Mouse (Mus musculus) liver, embryonic 16.5 days (tissue): ENCODE measurements around the gene Sema3g. TPM values are rescaled to one million over a fixed set of nuclear protein-coding genes. Genes with fewer than 3 reads are reported as not detected.

ENCODE experiments used
- ATAC-seq: fragments of 200-750 bp; cut with Nextera tagmentation; 2 replicates; pipeline ENCODE4 v1.8.0; 2017; ENCODE audit warnings: low read depth, mild to moderate bottlenecking, moderate number of reproducible peaks, moderate library complexity
- H3K27ac ChIP-seq: fragments of 300-500 bp; sonication (generic); 2 replicates; pipeline ENCODE4 v1.5.1; 2014; ENCODE audit warnings: mild to moderate bottlenecking, low read length
- H3K27me3 ChIP-seq: fragments of 300-500 bp; sonication (generic); 2 replicates; pipeline ENCODE4 v1.6.1; 2014; ENCODE audit warnings: low read depth, low read length, mixed read lengths; ENCODE audit not compliant: control insufficient read depth, insufficient read depth
- H3K36me3 ChIP-seq: fragments of 300-500 bp; sonication (generic); 2 replicates; pipeline ENCODE4 v1.6.1; 2014; ENCODE audit warnings: mild to moderate bottlenecking; ENCODE audit not compliant: control insufficient read depth, insufficient read depth
- H3K4me1 ChIP-seq: fragments of 300-500 bp; sonication (generic); 2 replicates; pipeline ENCODE4 v1.6.1; 2014; ENCODE audit warnings: low read depth, low read length, mixed read lengths; ENCODE audit not compliant: control insufficient read depth
- H3K4me2 ChIP-seq: fragments of 300-500 bp; sonication (generic); 2 replicates; pipeline ENCODE4 v1.6.1; 2014; ENCODE audit warnings: low read depth, low read length, mixed read lengths
- H3K4me3 ChIP-seq: fragments of 300-500 bp; sonication (generic); 2 replicates; pipeline ENCODE4 v1.5.1; 2014; ENCODE audit warnings: low read depth, mild to moderate bottlenecking, low read length
- H3K9ac ChIP-seq: fragments of 300-500 bp; sonication (generic); 2 replicates; pipeline ENCODE4 v1.6.1; 2014; ENCODE audit warnings: low read depth, low read length
- H3K9me3 ChIP-seq: fragments of 300-500 bp; sonication (generic); replicated peaks from 2 replicates; pipeline ENCODE4 v1.6.1; 2016; ENCODE audit warnings: low read length; ENCODE audit not compliant: control insufficient read depth
- WGBS: fragments of 180-500 bp; shearing (Covaris S2); extraction: QIAGEN DNeasy Blood & Tissue Kit; methylation state at CpG from one replicate; pipeline ENCODE4 v1.1.7; 2014; ENCODE audit not compliant: insufficient replicate concordance; 5-methylcytosine and 5-hydroxymethylcytosine counted together
- polyA plus RNA-seq: library from polyadenylated mRNA; unstranded; fragments of >200 nt; fragmentation: Nextera tagmentation; extraction: Ambion mirVana; gene quantifications from 2 replicates; pipeline ENCODE4 v1.2.1, GENCODE M21; 2015

Sema3g gene
- polyA plus RNA-seq = 0.04 TPM in 2 replicates

DNA sequence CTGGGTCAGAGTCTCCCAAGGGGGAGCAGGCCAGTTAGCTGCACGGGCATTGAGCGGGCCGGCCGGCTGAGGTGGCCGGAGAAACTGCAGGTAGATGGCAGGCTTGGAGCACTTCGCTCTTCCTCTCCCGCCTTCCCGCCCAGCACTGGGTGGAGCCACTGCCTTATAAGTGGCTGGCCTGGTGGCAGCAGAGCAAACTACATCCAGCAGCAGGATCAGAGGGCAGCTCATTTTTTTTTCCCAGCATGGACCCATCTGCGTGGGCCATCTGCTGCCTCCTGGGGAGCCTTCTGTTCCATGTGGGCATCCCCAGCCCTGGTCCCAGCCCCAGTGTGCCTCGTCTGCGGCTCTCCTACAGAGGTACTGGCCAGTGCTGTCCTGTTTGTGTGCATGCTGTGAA is at the start of gene Sema3g:
Gene Sema3g (plus strand): TSS at position 195 of the 400 bp plus-strand sequence.
- Histone ChIP-seq H3K4me2 (0 out of 2 replicates have a peak within 1 kb of the TSS, but pooled peaks have one; percentile 4), H3K27ac (no peak within 1 kb of the TSS), H3K9ac (peak within 1 kb of the TSS; percentile 35), H3K4me3 (no peak within 1 kb of the TSS), H3K36me3 (no peaks in the 10 kb centered on the region), H3K4me1 (peaks cover 17% of the 10 kb centered on the region), H3K9me3 (no peaks in the 10 kb centered on the region), H3K27me3 (no peaks in the 10 kb centered on the region; the same call in 1 of the 2 replicates)
- ATAC-seq = peak; percentile 64
- 5% methylated on average over 11 of the region's 11 CpGs for WGBS

DNA sequence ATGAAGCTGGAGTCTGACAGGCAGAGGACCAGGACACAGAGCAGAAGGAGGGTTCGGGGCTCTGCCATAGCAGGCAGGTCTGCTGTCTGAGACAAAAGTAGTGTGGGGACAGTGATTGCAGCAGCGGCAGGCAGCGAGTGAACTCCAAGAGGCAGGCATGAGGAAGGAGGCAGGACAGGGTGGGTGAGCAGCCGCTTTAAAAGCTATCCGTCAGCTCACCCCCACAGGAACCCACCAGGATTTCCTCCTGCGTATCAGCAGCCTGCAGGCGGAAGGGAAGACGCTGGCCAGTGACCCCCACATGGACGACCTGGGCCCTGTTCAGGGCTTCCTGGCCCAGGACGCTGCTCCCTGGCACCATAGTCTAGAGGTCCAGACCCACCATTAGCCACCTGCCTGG is 49.2 kb upstream of the Sema3g start, which contains the start of gene Stab1:
Gene Stab1 (minus strand): TSS at position 217 of the 400 bp plus-strand sequence.
- Histone ChIP-seq H3K9me3 (no peaks in the 10 kb centered on the region), H3K27me3 (no peaks in the 10 kb centered on the region), H3K36me3 (peaks cover 25% of the 10 kb centered on the region), H3K9ac (no peak within 1 kb of the TSS), H3K4me2 (no peak within 1 kb of the TSS), H3K4me3 (peak within 1 kb of the TSS; percentile 5), H3K27ac (no peak within 1 kb of the TSS), H3K4me1 (peaks cover 19% of the 10 kb centered on the region)
- peak; percentile 12; the same call in 1 of the 2 replicates for ATAC-seq
- 13% methylated on average over 10 of the region's 10 CpGs for WGBS

DNA sequence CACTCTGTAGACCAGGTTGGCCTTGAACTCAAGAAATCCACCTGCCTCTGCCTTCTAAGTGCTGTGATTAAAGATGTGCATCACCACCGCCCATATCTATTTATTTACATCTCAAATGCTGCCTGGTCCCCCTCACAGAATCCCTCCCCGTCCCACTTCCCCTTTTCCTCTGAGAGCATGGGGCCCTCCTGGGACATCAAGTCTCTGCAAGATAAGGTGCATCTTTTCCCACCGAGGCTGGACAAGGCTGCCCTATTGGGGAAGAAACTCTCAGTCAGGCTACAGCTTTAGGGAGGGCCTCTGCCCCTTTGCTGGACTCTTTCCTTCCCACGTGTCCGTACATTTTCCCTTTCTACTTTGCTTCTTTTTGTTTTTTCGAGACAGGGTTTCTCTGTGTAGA is 48.2 kb upstream of the Sema3g start:
- no peaks in the 10 kb centered on the region for H3K9me3 ChIP-seq
- peaks cover 31% of the 10 kb centered on the region for H3K36me3 ChIP-seq
- H3K4me1 ChIP-seq = peaks cover 11% of the 10 kb centered on the region

DNA sequence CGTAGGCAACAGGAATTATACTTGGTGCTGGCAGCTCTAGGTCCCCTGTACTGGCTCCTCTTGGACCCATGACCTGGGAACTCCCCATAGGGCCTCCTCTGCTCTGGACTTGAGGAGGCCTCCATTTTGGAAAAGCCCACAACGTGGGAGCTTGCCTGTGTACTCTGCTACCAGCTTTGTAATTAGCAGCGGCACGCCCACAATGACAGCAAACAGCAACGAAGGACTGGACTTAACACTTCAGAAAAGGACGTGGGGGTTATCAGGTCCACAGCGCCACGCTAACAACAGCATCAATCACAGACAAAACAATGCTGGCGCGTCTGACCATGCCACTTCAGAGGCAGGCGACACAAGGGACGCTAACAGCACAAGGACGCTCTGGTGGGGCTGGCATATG is 46.7 kb upstream of the Sema3g start:
- ATAC-seq = no peak
- Histone ChIP-seq H3K27ac (no peak overlapping the region), H3K4me1 (peaks cover 11% of the 10 kb centered on the region), H3K4me3 (no peak overlapping the region), H3K36me3 (peaks cover 31% of the 10 kb centered on the region), H3K27me3 (no peaks in the 10 kb centered on the region), H3K9me3 (no peaks in the 10 kb centered on the region), H3K9ac (no peak overlapping the region), H3K4me2 (no peak overlapping the region)
- WGBS = 80% methylated on average over 13 of the region's 13 CpGs

More for the DNA sequence above, 48.2 kb upstream of the Sema3g start:
- Histone ChIP-seq H3K27me3 (no peaks in the 10 kb centered on the region), H3K4me3 (no peak overlapping the region), H3K27ac (no peak overlapping the region), H3K9ac (no peak overlapping the region), H3K4me2 (no peak overlapping the region)
- 19% methylated on average over 6 of the region's 6 CpGs for WGBS
- ATAC-seq = no peak

DNA sequence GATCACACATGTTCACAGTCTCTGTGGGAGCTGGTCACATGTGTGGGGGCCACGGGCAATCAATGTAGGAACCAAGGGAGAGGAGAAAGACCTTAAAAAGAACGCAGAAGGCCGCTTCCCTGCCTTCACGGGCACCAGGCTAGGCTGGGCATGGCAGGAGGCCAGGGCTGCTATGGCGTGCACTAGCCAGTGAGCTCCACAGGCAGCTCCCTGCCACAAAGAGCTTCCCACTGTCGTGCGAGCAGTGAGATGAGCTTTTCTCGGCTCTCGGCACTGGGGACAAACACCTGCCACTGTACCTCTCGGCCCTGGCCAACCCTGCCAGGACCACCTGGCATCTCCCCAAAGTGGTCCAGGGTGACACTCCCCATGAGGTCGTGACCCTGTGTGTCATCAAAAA is 46.3 kb upstream of the Sema3g start:
- no peak overlapping the region for H3K4me3 ChIP-seq
- H3K27ac ChIP-seq = no peak overlapping the region
- no peak for ATAC-seq
- no peak overlapping the region for H3K4me2 ChIP-seq
- H3K9me3 ChIP-seq = no peaks in the 10 kb centered on the region
- H3K9ac ChIP-seq = no peak overlapping the region
- peaks cover 33% of the 10 kb centered on the region for H3K36me3 ChIP-seq
- no peaks in the 10 kb centered on the region for H3K27me3 ChIP-seq
- WGBS = 81% methylated on average over 11 of the region's 11 CpGs
- H3K4me1 ChIP-seq = peaks cover 7% of the 10 kb centered on the region

DNA sequence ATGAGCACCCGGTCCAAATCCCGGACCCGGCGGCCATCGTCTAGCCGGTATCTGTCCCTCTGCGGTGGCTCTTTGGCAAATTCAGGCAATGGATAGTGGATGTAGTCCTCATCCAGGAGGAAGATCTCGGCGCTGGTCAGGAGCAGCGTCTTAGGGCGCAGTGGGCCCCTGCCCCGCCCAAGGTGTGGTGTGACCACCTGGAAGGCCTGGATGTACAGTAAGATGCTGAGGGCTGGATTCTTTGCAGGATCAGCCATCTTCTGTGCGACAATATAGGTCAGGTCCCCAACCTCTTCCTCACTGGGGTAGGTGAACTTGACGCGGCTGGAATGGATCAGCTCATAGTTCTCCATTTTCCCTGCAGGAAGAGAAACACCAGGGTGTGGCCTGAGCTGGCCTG is 45.8 kb upstream of the Sema3g start:
- H3K27ac ChIP-seq = no peak overlapping the region
- WGBS = 87% methylated on average over 15 of the region's 15 CpGs
- no peak overlapping the region for H3K4me2 ChIP-seq
- no peaks in the 10 kb centered on the region for H3K9me3 ChIP-seq
- peaks cover 5% of the 10 kb centered on the region for H3K4me1 ChIP-seq
- no peak overlapping the region for H3K4me3 ChIP-seq
- no peak overlapping the region for H3K9ac ChIP-seq
- peaks cover 37% of the 10 kb centered on the region for H3K36me3 ChIP-seq
- ATAC-seq = no peak
- H3K27me3 ChIP-seq = no peaks in the 10 kb centered on the region

DNA sequence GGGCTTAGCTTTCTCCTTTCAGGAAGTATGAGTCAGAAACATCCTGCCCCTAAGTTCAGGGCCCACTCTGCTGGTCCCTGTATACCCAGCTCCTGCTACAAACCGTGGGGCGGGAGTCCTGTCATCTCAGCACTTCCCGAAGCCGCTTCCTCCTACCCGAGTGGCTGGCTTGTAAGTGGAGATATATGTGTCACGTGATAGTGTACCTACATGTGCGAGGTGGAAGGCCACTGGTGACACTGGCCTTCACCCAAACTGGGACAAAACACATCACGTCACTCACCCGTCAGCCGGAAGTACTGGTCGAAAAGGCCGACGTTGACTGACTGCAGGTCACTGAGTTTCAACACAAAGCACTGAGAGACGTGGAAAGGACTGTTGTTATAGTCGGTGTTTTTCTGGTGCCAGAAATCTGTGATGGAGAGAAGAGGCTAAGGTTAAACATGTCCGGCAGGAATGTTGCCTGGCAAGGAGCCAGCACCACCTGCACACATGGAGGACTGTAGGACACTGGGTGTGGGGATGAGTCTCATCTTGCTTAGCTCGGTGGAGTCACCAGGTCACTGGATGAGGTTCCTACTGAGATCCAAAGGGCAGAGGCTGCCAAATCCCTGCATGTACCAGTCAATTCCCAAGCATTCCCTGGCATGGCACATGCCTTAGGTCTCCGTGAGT is 44.7 kb upstream of the Sema3g start:
- H3K27ac ChIP-seq = no peak overlapping the region
- peaks cover 5% of the 10 kb centered on the region for H3K4me1 ChIP-seq
- peak; percentile 51 for ATAC-seq
- no peak overlapping the region for H3K9ac ChIP-seq
- no peaks in the 10 kb centered on the region for H3K27me3 ChIP-seq
- no peaks in the 10 kb centered on the region for H3K9me3 ChIP-seq
- no peak overlapping the region for H3K4me3 ChIP-seq
- WGBS = 69% methylated on average over 18 of the region's 18 CpGs
- peaks cover 40% of the 10 kb centered on the region for H3K36me3 ChIP-seq
- H3K4me2 ChIP-seq = no peak overlapping the region

DNA sequence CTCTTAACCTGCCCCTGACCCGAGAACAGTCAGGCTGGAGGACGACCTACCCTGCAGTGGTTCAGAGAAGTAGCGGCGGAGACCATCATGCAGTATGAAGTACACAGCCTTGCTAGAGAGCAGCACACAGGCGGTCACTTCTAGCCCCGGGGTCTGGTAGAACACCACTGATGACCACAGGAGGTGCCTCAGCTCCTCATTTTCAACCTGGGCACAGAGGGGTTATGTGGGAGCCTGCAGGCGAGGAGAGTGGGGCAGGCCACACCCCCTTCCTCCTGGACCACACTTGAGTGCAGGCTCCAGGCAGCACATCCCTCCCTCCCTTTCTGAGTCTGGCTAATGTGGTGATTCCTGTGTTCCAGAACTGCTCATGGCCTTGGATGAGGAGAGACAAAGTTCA is 44.1 kb upstream of the Sema3g start:
- Histone ChIP-seq H3K36me3 (peaks cover 40% of the 10 kb centered on the region), H3K4me2 (no peak overlapping the region), H3K9me3 (no peaks in the 10 kb centered on the region), H3K4me1 (peaks cover 5% of the 10 kb centered on the region), H3K9ac (no peak overlapping the region), H3K27me3 (no peaks in the 10 kb centered on the region), H3K4me3 (no peak overlapping the region), H3K27ac (no peak overlapping the region)
- no peak for ATAC-seq
- WGBS = 74% methylated on average over 7 of the region's 7 CpGs

DNA sequence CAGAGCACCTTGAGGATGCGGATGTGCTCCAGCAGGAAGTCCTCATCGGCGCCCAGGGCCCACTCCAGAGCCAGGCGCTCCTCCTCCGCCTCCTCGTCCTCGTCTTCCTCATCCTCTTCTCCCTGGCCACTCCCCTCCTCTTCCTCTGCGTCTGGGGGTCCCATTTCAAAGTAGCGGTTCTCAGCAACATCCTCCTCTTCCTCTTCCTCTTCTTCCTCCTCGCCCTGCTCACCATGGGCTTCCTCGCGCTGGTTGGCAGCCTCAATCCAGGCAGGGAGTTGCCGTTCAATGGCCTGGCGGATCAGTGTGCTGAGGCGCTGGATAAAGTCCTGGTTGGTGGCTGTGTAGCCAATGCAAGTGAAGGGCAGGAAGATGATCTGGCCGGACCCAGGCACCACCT is 40.4 kb upstream of the Sema3g start:
- 74% methylated on average over 16 of the region's 16 CpGs for WGBS
- peaks cover 3% of the 10 kb centered on the region for H3K4me1 ChIP-seq
- H3K4me2 ChIP-seq = no peak overlapping the region
- H3K27me3 ChIP-seq = no peaks in the 10 kb centered on the region
- H3K9ac ChIP-seq = no peak overlapping the region
- no peak for ATAC-seq
- no peak overlapping the region for H3K27ac ChIP-seq
- H3K36me3 ChIP-seq = peaks cover 38% of the 10 kb centered on the region
- no peak overlapping the region for H3K4me3 ChIP-seq
- H3K9me3 ChIP-seq = no peaks in the 10 kb centered on the region
